Mouse (Mus musculus): Measurements from ENCODE around the gene Cdk14. TPM values are rescaled to one million over a fixed set of nuclear protein-coding genes. Genes with fewer than 3 reads are reported as not detected.

Cdk14 gene
- polyA plus RNA-seq, 2 experiments: 0.68 to 1.4 TPM

DNA sequence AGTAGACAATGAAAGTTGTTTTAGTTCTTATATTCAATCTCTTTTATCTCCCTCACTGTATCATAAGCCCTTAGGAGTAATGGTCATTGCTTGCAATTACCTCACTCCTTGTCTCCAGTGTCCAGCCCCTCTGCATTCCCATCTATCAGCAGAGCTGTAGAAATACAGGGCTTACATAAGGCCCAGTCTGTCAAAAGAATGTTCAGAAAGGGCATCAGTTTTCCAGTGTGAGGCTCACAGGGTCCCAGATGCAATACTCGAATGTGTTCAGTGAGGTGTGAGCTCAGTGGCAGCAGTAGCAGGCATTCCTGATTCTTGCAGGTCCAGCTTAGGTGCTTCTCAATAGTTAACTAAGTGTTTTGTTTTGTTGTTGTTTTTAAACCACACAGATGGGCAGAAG is 365.8 kb downstream of the Cdk14 start:
- Histone ChIP-seq H3K4me3 (ENCODE audit: insufficient read depth in 1 of 2, low read depth in 2 of 2, low read length in 2 of 2) (no peak overlapping the region), H3K27ac (no peak overlapping the region), H3K4me1 (replicated peaks; ENCODE audit: control insufficient read depth in 2 of 2, insufficient read depth in 2 of 2, low read length in 1 of 2) (no peaks in the 10 kb centered on the region), H3K9me3 (ENCODE audit: control insufficient read depth, low read length) (no peaks in the 10 kb centered on the region), H3K4me2 (ENCODE audit: low read depth) (no peak overlapping the region), H3K9ac (replicated peaks) (no peak overlapping the region), H3K36me3 (replicated peaks; ENCODE audit: control insufficient read depth, insufficient read depth, low read depth) (no peaks in the 10 kb centered on the region), H3K27me3 (ENCODE audit: control insufficient read depth, insufficient read depth, low read length) (no peaks in the 10 kb centered on the region)
- WGBS (ENCODE audit: insufficient replicate concordance): 38% methylated on average over 1 of the region's 1 CpGs
- no peak for ATAC-seq (ENCODE audit: insufficient read depth)
- TF ChIP-seq CTCF (IDR thresholded peaks at IDR 0.05; ENCODE audit: low read depth) (no peak), EP300 (IDR thresholded peaks at IDR 0.05; ENCODE audit: low read depth) (no peak)
- DNase-seq (ENCODE audit: low read depth in 3 of 3, low spot score in 3 of 3): no peak

DNA sequence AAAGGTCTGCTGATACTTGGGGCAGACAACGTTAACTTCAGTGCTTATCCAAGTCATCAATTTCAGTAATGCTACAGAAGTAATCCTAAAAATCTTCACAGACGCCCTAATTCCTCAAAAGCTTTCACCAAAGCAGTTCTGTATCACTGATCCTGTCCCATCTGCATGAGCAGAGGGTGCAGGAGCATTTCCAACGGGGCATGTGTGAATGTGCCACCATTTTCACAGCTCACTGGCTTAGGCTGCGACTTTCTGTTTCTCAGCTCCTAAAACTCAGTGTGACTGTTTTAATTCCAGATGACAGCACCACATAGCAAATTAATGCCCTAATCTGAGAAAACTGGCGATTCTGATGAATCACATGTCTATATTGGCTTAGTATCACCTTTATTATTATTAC is 375.8 kb downstream of the Cdk14 start:
- Histone ChIP-seq H3K4me2 (ENCODE audit: low read depth) (no peak overlapping the region), H3K27me3 (ENCODE audit: control insufficient read depth, insufficient read depth, low read length) (no peaks in the 10 kb centered on the region), H3K4me3 (ENCODE audit: insufficient read depth in 1 of 2, low read depth in 2 of 2, low read length in 2 of 2) (no peak overlapping the region), H3K27ac (no peak overlapping the region), H3K9ac (replicated peaks) (no peak overlapping the region), H3K36me3 (replicated peaks; ENCODE audit: control insufficient read depth, insufficient read depth, low read depth) (no peaks in the 10 kb centered on the region), H3K4me1 (replicated peaks; ENCODE audit: control insufficient read depth in 2 of 2, insufficient read depth in 2 of 2, low read length in 1 of 2) (no peaks in the 10 kb centered on the region), H3K9me3 (ENCODE audit: control insufficient read depth, low read length) (no peaks in the 10 kb centered on the region)
- TF ChIP-seq EP300 (IDR thresholded peaks at IDR 0.05; ENCODE audit: low read depth) (no peak), CTCF (IDR thresholded peaks at IDR 0.05; ENCODE audit: low read depth) (no peak)
- ATAC-seq (ENCODE audit: insufficient read depth): no peak
- DNase-seq (ENCODE audit: low read depth in 3 of 3, low spot score in 3 of 3): no peak
- 58% methylated on average over 5 of the region's 5 CpGs for WGBS (ENCODE audit: insufficient replicate concordance)

DNA sequence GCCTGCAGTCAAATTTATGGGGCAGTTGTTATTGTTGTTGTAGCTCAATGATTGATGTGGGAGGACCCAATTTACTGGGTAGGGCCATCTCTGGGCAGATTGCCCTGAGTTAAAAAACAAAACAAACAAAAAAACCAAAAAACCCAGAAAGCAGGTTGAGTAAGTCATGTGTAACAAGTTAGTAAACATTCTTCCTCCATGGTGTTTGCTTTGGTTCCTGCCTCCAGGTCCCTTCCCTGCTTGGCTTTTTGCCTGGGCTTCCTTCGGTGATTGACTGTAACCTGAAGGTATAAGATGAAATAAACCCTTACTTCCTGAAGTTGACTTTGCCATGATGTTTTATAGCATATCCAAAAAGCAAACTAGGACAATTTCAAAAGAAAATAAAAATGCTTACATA is 377.4 kb downstream of the Cdk14 start:
- H3K9ac ChIP-seq (replicated peaks): no peak overlapping the region
- H3K27ac ChIP-seq: no peak overlapping the region
- H3K36me3 ChIP-seq (replicated peaks; ENCODE audit: control insufficient read depth, insufficient read depth, low read depth): no peaks in the 10 kb centered on the region
- 74% methylated on average over 1 of the region's 1 CpGs for WGBS (ENCODE audit: insufficient replicate concordance)
- no peak for ATAC-seq (ENCODE audit: insufficient read depth)
- no peak overlapping the region for H3K4me2 ChIP-seq (ENCODE audit: low read depth)
- H3K9me3 ChIP-seq (ENCODE audit: control insufficient read depth, low read length): no peaks in the 10 kb centered on the region
- no peak overlapping the region for H3K4me3 ChIP-seq (ENCODE audit: insufficient read depth in 1 of 2, low read depth in 2 of 2, low read length in 2 of 2)
- no peaks in the 10 kb centered on the region for H3K4me1 ChIP-seq (replicated peaks; ENCODE audit: control insufficient read depth in 2 of 2, insufficient read depth in 2 of 2, low read length in 1 of 2)
- no peaks in the 10 kb centered on the region for H3K27me3 ChIP-seq (ENCODE audit: control insufficient read depth, insufficient read depth, low read length)
- TF ChIP-seq EP300 (IDR thresholded peaks at IDR 0.05; ENCODE audit: low read depth) (no peak), CTCF (IDR thresholded peaks at IDR 0.05; ENCODE audit: low read depth) (no peak)
- no peak for DNase-seq (ENCODE audit: low read depth in 3 of 3, low spot score in 3 of 3)

DNA sequence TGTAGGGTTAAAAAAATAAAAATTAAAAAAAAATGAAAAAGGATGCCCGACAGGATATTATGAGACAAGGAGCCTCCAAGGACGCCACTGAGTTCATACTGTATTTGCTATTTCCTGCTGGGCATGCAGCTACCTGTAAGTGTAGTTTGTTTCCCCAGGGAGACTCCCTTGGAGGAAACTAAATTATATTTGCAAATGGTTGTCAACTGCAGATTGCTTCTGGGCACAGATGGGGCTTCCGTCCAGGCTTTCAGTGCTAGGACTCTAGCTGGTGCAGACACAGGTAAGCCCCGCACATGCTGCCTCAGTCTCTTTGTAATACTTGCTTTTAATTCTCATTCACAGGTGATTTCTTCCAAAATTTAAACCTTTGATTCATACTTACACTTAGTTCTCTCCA is 378.6 kb downstream of the Cdk14 start:
- TF ChIP-seq CTCF (IDR thresholded peaks at IDR 0.05; ENCODE audit: low read depth) (no peak), EP300 (IDR thresholded peaks at IDR 0.05; ENCODE audit: low read depth) (no peak)
- H3K4me3 ChIP-seq (ENCODE audit: insufficient read depth in 1 of 2, low read depth in 2 of 2, low read length in 2 of 2): no peak overlapping the region

DNA sequence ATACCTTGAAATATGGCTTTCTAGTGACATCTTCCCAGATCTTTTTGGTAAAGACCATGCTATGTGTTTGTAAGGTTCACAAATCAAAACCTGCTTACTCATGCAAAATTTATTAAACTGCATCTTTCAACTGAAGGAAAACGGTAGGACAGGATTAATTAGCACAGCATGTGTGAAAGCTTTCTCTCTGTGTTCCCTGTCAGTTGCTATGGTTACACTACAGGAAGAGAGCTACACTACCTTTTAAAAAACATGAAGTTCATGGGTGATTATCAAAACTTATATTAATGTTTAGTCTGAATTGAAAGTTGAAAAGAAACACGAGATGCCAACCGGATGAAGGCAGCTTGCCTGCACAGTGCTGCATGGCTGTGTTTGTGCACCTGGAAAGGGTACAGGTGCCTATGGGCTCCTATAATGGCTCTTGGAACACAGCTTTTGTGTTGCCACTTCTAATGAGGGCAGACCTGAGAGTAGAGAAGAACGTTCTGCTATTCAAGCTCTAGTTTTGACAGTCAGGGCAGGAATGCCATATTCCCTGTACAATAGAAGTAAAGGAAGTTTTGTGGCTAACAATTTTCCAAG is 380.3 kb downstream of the Cdk14 start:
- TF ChIP-seq CTCF (IDR thresholded peaks at IDR 0.05; ENCODE audit: low read depth) (no peak), EP300 (IDR thresholded peaks at IDR 0.05; ENCODE audit: low read depth) (no peak)
- WGBS (ENCODE audit: insufficient replicate concordance): 63% methylated on average over 4 of the region's 4 CpGs
- no peaks in the 10 kb centered on the region for H3K27me3 ChIP-seq (ENCODE audit: control insufficient read depth, insufficient read depth, low read length)

More for the DNA sequence above, 378.6 kb downstream of the Cdk14 start:
- no peak for DNase-seq (ENCODE audit: low read depth in 3 of 3, low spot score in 3 of 3)
- WGBS (ENCODE audit: insufficient replicate concordance): 67% methylated on average over 4 of the region's 4 CpGs
- Histone ChIP-seq H3K27me3 (ENCODE audit: control insufficient read depth, insufficient read depth, low read length) (no peaks in the 10 kb centered on the region), H3K9me3 (ENCODE audit: control insufficient read depth, low read length) (no peaks in the 10 kb centered on the region), H3K36me3 (replicated peaks; ENCODE audit: control insufficient read depth, insufficient read depth, low read depth) (no peaks in the 10 kb centered on the region), H3K9ac (replicated peaks) (no peak overlapping the region), H3K4me2 (ENCODE audit: low read depth) (no peak overlapping the region), H3K4me1 (replicated peaks; ENCODE audit: control insufficient read depth in 2 of 2, insufficient read depth in 2 of 2, low read length in 1 of 2) (no peaks in the 10 kb centered on the region), H3K27ac (no peak overlapping the region)
- ATAC-seq (ENCODE audit: insufficient read depth): no peak

More for the DNA sequence above, 380.3 kb downstream of the Cdk14 start:
- no peak overlapping the region for H3K4me2 ChIP-seq (ENCODE audit: low read depth)
- DNase-seq (ENCODE audit: low read depth in 3 of 3, low spot score in 3 of 3) (no peak), ATAC-seq (ENCODE audit: insufficient read depth) (no peak)
- no peaks in the 10 kb centered on the region for H3K36me3 ChIP-seq (replicated peaks; ENCODE audit: control insufficient read depth, insufficient read depth, low read depth)
- no peak overlapping the region for H3K27ac ChIP-seq
- no peak overlapping the region for H3K9ac ChIP-seq (replicated peaks)
- H3K4me3 ChIP-seq (ENCODE audit: insufficient read depth in 1 of 2, low read depth in 2 of 2, low read length in 2 of 2): no peak overlapping the region
- H3K4me1 ChIP-seq (replicated peaks; ENCODE audit: control insufficient read depth in 2 of 2, insufficient read depth in 2 of 2, low read length in 1 of 2): no peaks in the 10 kb centered on the region
- H3K9me3 ChIP-seq (ENCODE audit: control insufficient read depth, low read length): no peaks in the 10 kb centered on the region
